Mouse (Mus musculus) lung, postnatal 0 days (tissue): ENCODE data around the gene Txndc17.

Experiments
- CTCF ChIP-seq: IDR thresholded peaks from 2 replicates; pipeline ENCODE4 v1.5.1; 2016; ENCODE audit warnings: antibody characterized with exemption, mild to moderate bottlenecking
- EP300 ChIP-seq: IDR thresholded peaks from 2 replicates; pipeline ENCODE4 v1.6.1; 2016; ENCODE audit warnings: antibody characterized with exemption, mild to moderate bottlenecking, control low read depth

GRCm38 (mm10) chr11:72228513-72228912 lies 21.2 kb downstream of the Txndc17 start:
- no peak for TF ChIP-seq CTCF
- TF ChIP-seq EP300, result no peak
